Mouse (Mus musculus) hindbrain, embryonic 16.5 days (tissue): ENCODE data around the gene Sstr1. TPM values are rescaled to one million over a fixed set of nuclear protein-coding genes. Genes with fewer than 3 reads are reported as not detected.

Experiments
- ATAC-seq: fragments of 200-750 bp; cut with Nextera tagmentation; 2 replicates; pipeline ENCODE4 v1.8.0; 2017; ENCODE audit warnings: moderate TSS enrichment, moderate library complexity
- H3K27ac ChIP-seq: fragments of 300-500 bp; sonication (generic); 2 replicates; pipeline ENCODE4 v1.5.1; 2014; ENCODE audit warnings: low read depth, mild to moderate bottlenecking, control low read depth, low read length, moderate library complexity
- H3K27me3 ChIP-seq: fragments of 300-500 bp; sonication (generic); replicated peaks from 2 replicates; pipeline ENCODE4 v1.6.1; 2014; ENCODE audit warnings: low read length; ENCODE audit not compliant: control insufficient read depth, insufficient read depth
- H3K36me3 ChIP-seq: fragments of 300-500 bp; sonication (generic); 2 replicates; pipeline ENCODE4 v1.6.1; 2014; ENCODE audit warnings: mild to moderate bottlenecking, low read length, moderate library complexity, mixed read lengths; ENCODE audit not compliant: control insufficient read depth, insufficient read depth
- H3K4me1 ChIP-seq: fragments of 300-500 bp; sonication (generic); 2 replicates; pipeline ENCODE4 v1.6.1; 2014; ENCODE audit warnings: low read depth, low read length; ENCODE audit not compliant: control insufficient read depth, insufficient read depth
- H3K4me2 ChIP-seq: fragments of 300-500 bp; sonication (generic); 2 replicates; pipeline ENCODE4 v1.6.1; 2014; ENCODE audit warnings: mild to moderate bottlenecking, low read length, control low read depth, moderate library complexity
- H3K4me3 ChIP-seq: fragments of 300-500 bp; sonication (generic); 2 replicates; pipeline ENCODE4 v1.5.1; 2014; ENCODE audit warnings: mild to moderate bottlenecking, low read length, control low read depth, moderate library complexity
- H3K9ac ChIP-seq: fragments of 300-500 bp; sonication (generic); 2 replicates; pipeline ENCODE4 v1.6.1; 2014; ENCODE audit warnings: low read depth, mild to moderate bottlenecking, control low read depth, low read length, moderate library complexity
- H3K9me3 ChIP-seq: fragments of 300-500 bp; sonication (generic); 2 replicates; pipeline ENCODE4 v1.6.1; 2014; ENCODE audit warnings: mild to moderate bottlenecking, low read length, moderate library complexity; ENCODE audit not compliant: control insufficient read depth
- WGBS: fragments of 180-500 bp; shearing (Covaris S2); extraction: QIAGEN DNeasy Blood & Tissue Kit; methylation state at CpG from one replicate; pipeline ENCODE4 v1.1.7; 2014; 5-methylcytosine and 5-hydroxymethylcytosine counted together
- polyA plus RNA-seq: library from polyadenylated mRNA; unstranded; fragments of >200 nt; fragmentation: Nextera tagmentation; extraction: Ambion mirVana; gene quantifications from 2 replicates; pipeline ENCODE4 v1.2.1, GENCODE M21; 2015

Sstr1 gene
- 21.5 and 23.7 TPM in 2 replicates for polyA plus RNA-seq

GRCm38 (mm10) chr12:58211163-58212071 lies at the start of gene Sstr1:
Gene Sstr1 (plus strand): TSS chr12:58211772.
- ATAC-seq: peak; percentile 27; the same call in 1 of the 2 replicates
- Histone ChIP-seq H3K36me3 (no peaks in the 10 kb centered on the region), H3K4me3 (peak within 1 kb of the TSS; percentile 66), H3K4me2 (peak within 1 kb of the TSS; percentile 94), H3K4me1 (peaks cover 23% of the 10 kb centered on the region), H3K9ac (peak within 1 kb of the TSS; percentile 78), H3K27ac (peak within 1 kb of the TSS; percentile 70), H3K27me3 (peaks cover 3% of the 10 kb centered on the region), H3K9me3 (no peaks in the 10 kb centered on the region)
- WGBS: 13% methylated on average over 21 of the region's 21 CpGs

- no peaks in the 10 kb centered on the region for H3K27me3 ChIP-seq
- no peak for ATAC-seq
- H3K27ac ChIP-seq: no peak overlapping the region
These were observed 12.8 kb upstream of the Sstr1 start for GRCm38 (mm10) chr12:58198810-58199209.

GRCm38 (mm10) chr12:58201190-58201589 lies 10.4 kb upstream of the Sstr1 start:
- H3K27me3 ChIP-seq: no peaks in the 10 kb centered on the region
- H3K4me1 ChIP-seq: no peaks in the 10 kb centered on the region
- H3K9ac ChIP-seq: no peak overlapping the region
- H3K4me3 ChIP-seq: no peak overlapping the region
- ATAC-seq: no peak
- H3K9me3 ChIP-seq: no peaks in the 10 kb centered on the region
- H3K4me2 ChIP-seq: no peak overlapping the region
- no peaks in the 10 kb centered on the region for H3K36me3 ChIP-seq
- H3K27ac ChIP-seq: no peak overlapping the region

More at GRCm38 (mm10) chr12:58198810-58199209, 12.8 kb upstream of the Sstr1 start:
- Histone ChIP-seq H3K36me3 (no peaks in the 10 kb centered on the region), H3K4me2 (no peak overlapping the region), H3K9me3 (no peaks in the 10 kb centered on the region), H3K4me3 (no peak overlapping the region), H3K9ac (no peak overlapping the region), H3K4me1 (no peaks in the 10 kb centered on the region)
- WGBS: 93% methylated on average over 1 of the region's 1 CpGs

- H3K4me3 ChIP-seq: no peak overlapping the region
- ATAC-seq: 0 out of 2 replicates have a peak, but pooled peaks have one; percentile 16
- H3K9me3 ChIP-seq: no peaks in the 10 kb centered on the region
- no peak overlapping the region for H3K9ac ChIP-seq
- WGBS: 72% methylated on average over 1 of the region's 1 CpGs
- H3K27me3 ChIP-seq: peaks cover 3% of the 10 kb centered on the region
- H3K4me2 ChIP-seq: no peak overlapping the region
- H3K27ac ChIP-seq: no peak overlapping the region
- peaks cover 9% of the 10 kb centered on the region for H3K4me1 ChIP-seq
- H3K36me3 ChIP-seq: no peaks in the 10 kb centered on the region
These were observed 3.6 kb upstream of the Sstr1 start for GRCm38 (mm10) chr12:58207956-58208355.

GRCm38 (mm10) chr12:58212261-58212923 lies 820 bp downstream of the Sstr1 start:
- Histone ChIP-seq H3K36me3 (no peaks in the 10 kb centered on the region), H3K4me1 (peaks cover 23% of the 10 kb centered on the region), H3K27me3 (peaks cover 3% of the 10 kb centered on the region), H3K4me2 (peak overlapping the region; percentile 94), H3K9ac (peak overlapping the region; percentile 78), H3K27ac (peak overlapping the region; percentile 70), H3K9me3 (no peaks in the 10 kb centered on the region), H3K4me3 (peak overlapping the region; percentile 66)
- WGBS: under 1% methylated on average over 37 of the region's 39 CpGs
- peak; percentile 54 for ATAC-seq

GRCm38 (mm10) chr12:58212924-58213450 lies 1.4 kb downstream of the Sstr1 start:
- Histone ChIP-seq H3K4me1 (peaks cover 23% of the 10 kb centered on the region), H3K4me3 (peak overlapping the region; percentile 66), H3K36me3 (no peaks in the 10 kb centered on the region), H3K9ac (peak overlapping the region; percentile 78), H3K9me3 (no peaks in the 10 kb centered on the region), H3K27me3 (peaks cover 3% of the 10 kb centered on the region), H3K27ac (peak overlapping the region; percentile 70), H3K4me2 (peak overlapping the region; percentile 94)
- 1% methylated on average over 29 of the region's 29 CpGs for WGBS
- peak; percentile 57 for ATAC-seq

GRCm38 (mm10) chr12:58213451-58214288 lies 2.1 kb downstream of the Sstr1 start:
- H3K36me3 ChIP-seq: no peaks in the 10 kb centered on the region
- H3K4me2 ChIP-seq: peak overlapping the region; percentile 94
- H3K9ac ChIP-seq: peak overlapping the region; percentile 78
- peaks cover 3% of the 10 kb centered on the region for H3K27me3 ChIP-seq
- WGBS: under 1% methylated on average over 38 of the region's 40 CpGs
- peaks cover 23% of the 10 kb centered on the region for H3K4me1 ChIP-seq
- H3K27ac ChIP-seq: peak overlapping the region; percentile 46; the same call in 1 of the 2 replicates
- H3K9me3 ChIP-seq: no peaks in the 10 kb centered on the region
- peak overlapping the region; percentile 66 for H3K4me3 ChIP-seq
- ATAC-seq: peak; percentile 50

GRCm38 (mm10) chr12:58214289-58215136 lies 2.9 kb downstream of the Sstr1 start:
- Histone ChIP-seq H3K4me3 (peak overlapping the region; percentile 66), H3K27ac (no peak overlapping the region), H3K4me2 (peak overlapping the region; percentile 94), H3K9me3 (no peaks in the 10 kb centered on the region), H3K36me3 (no peaks in the 10 kb centered on the region), H3K4me1 (peaks cover 23% of the 10 kb centered on the region), H3K9ac (peak overlapping the region; percentile 78), H3K27me3 (peaks cover 3% of the 10 kb centered on the region)
- WGBS: 5% methylated on average over 13 of the region's 13 CpGs
- ATAC-seq: no peak
